Mouse (Mus musculus) bone marrow, adult 2 months (tissue): ENCODE measurements around the gene Ppard. TPM values are rescaled to one million over a fixed set of nuclear protein-coding genes. Genes with fewer than 3 reads are reported as not detected.

Source experiments
- H3K27ac ChIP-seq: fragments of 200-500 bp; 2 replicates; pipeline ENCODE4 v1.5.1; 2012; ENCODE audit warnings: low read depth, mild to moderate bottlenecking, control low read depth, inconsistent platforms, low read length; ENCODE audit not compliant: control insufficient read depth, poor library complexity, insufficient read depth
- H3K4me1 ChIP-seq: fragments of 200-500 bp; 2 replicates; pipeline ENCODE4 v1.6.1; 2011; ENCODE audit warnings: low read length; ENCODE audit not compliant: control insufficient read depth, insufficient read depth
- H3K4me3 ChIP-seq: fragments of 200-500 bp; replicated peaks from 2 replicates; pipeline ENCODE3; 2011; ENCODE audit warnings: mild to moderate bottlenecking, low read depth, low read length, control low read depth; ENCODE audit not compliant: control insufficient read depth
- CTCF ChIP-seq: fragments of 200-500 bp; IDR thresholded peaks from 2 replicates; pipeline ENCODE4 v1.5.1; 2011; ENCODE audit warnings: low read length, control low read depth; ENCODE audit not compliant: control insufficient read depth, insufficient read depth
- POLR2A ChIP-seq: fragments of 200-500 bp; IDR thresholded peaks from 2 replicates; pipeline ENCODE4 v1.6.1; 2011; ENCODE audit warnings: low read depth, mild to moderate bottlenecking, control low read depth, low read length, borderline replicate concordance; ENCODE audit not compliant: control insufficient read depth
- WGBS: fragments of 180-500 bp; shearing (Covaris S2); methylation state at CpG from one replicate; pipeline ENCODE4 v1.1.7; 2018; 5-methylcytosine and 5-hydroxymethylcytosine counted together
- polyA plus RNA-seq: library from polyadenylated mRNA; stranded (reverse); fragments of >200 nt; gene quantifications from 2 replicates; pipeline ENCODE4 v1.2.4, GENCODE M21; 2011; ENCODE audit warnings: low replicate concordance; ENCODE audit not compliant: missing spikeins, insufficient read depth, insufficient read length

The Ppard gene
- polyA plus RNA-seq, 1 experiment, result 13.2 TPM

DNA sequence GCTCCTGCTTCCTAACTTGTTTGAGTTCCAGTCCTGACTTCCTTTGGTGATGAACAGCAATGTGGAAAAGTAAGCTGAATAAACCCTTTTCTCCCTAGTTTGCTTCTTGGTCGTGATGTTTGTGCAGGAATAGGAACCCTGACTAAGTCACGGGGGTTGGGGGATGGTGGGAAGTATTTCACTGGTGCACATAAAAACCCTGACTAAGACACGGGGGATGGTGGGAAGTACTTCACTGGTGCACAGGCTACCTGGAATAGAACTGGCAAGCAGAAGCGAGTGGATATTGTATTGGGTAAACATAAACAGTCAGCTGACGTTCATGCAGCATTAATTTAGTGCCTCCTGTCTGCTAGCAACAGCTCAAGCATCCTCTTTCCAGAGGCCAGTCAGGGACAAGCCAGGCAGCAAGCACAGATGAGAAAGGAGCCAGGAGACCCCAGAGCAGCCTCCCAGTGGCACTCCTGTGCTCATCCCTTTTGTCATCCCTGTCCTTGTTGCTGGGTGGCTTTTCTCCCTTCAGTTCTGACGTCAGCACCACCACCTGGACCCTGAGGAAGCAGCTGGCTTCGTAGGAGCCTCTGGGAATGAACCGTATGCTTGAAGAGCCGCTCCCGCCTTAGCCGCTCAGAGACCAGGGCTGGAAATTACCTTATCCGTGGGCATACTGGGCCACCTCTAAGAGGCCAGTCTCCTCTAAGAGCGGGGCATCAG is 30.8 kb downstream of the Ppard start:
- peaks cover 4% of the 10 kb centered on the region; the same call in 1 of the 2 replicates for H3K4me1 ChIP-seq
- no peak for TF ChIP-seq CTCF
- TF ChIP-seq POLR2A, result no peak
- WGBS, result 77% methylated on average over 13 of the region's 13 CpGs

GRCm38 (mm10) chr17:28267251-28267650 is 34.8 kb downstream of the Ppard start:
- no peak overlapping the region for H3K27ac ChIP-seq
- H3K4me1 ChIP-seq, result no peaks in the 10 kb centered on the region
- TF ChIP-seq POLR2A (no peak), CTCF (no peak)
- H3K4me3 ChIP-seq, result no peak overlapping the region
- WGBS, result 67% methylated on average over 5 of the region's 5 CpGs

More for the DNA sequence above, 30.8 kb downstream of the Ppard start:
- H3K4me3 ChIP-seq, result no peak overlapping the region
- no peak overlapping the region for H3K27ac ChIP-seq

DNA sequence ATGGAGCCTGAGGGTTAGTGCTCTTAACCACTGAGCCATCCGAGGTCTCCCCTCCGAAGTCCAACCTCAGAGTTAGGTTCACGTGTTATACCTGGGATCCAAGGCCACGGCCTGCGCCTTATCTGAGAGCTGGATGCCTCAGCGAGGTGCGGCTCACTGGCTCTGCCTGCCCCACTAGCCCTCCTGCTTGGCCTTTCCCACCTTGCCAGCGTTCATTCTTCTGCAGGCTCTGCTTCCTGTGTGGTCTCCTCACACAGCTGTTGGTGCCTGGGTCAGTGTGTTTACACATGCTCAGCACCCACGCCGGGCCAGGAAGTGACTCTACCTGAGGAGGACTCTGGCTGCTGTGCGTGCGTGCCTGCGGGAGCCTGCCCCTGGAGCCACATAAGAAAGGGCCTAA is 37.7 kb downstream of the Ppard start:
- no peak overlapping the region for H3K4me3 ChIP-seq
- WGBS, result 53% methylated on average over 13 of the region's 13 CpGs
- no peak overlapping the region; the same call in 1 of the 2 replicates for H3K27ac ChIP-seq
- H3K4me1 ChIP-seq, result no peaks in the 10 kb centered on the region; the same call in 1 of the 2 replicates
- TF ChIP-seq POLR2A (no peak), CTCF (no peak)

DNA sequence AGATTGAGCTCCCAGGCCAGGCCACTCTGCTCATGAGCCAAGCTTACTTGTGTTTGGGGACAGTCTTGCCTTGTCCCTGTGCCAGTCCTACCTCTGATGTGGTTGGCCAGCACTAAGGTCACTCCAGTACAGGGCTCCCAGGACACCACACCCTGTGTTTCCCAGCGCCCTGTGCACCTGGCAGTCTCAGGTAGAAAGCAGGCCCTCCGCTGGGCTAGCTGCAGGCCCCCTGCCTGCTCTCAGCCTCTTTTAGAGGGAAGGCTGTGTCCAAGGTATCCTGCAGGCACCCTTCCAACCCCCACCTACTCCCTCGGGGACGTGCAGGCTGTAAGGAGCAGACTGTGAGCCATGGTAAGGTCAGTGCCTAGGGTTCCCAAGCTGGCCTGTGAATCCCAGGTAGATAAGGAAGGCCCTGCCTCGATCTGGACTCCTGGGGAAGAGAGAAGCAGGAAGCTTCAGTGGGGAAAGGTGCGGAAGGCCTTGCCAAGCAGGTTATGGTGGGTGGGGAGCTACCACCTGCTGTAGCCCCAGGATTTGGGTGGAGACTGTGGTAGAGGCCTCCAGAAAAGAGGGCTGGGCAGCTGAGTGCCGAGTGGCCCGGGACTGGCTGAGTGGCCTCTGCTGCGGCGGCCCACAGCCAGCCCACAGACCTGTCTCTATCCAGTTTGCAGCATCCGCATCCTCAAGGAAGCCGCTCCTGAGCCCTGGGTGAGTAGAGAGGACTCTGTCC is 39.2 kb downstream of the Ppard start:
- WGBS, result 83% methylated on average over 12 of the region's 12 CpGs
- Histone ChIP-seq H3K27ac (no peak overlapping the region), H3K4me1 (no peaks in the 10 kb centered on the region; the same call in 1 of the 2 replicates), H3K4me3 (no peak overlapping the region)
- no peak for TF ChIP-seq CTCF
- TF ChIP-seq POLR2A, result no peak

GRCm38 (mm10) chr17:28272281-28272680 is 39.8 kb downstream of the Ppard start:
- H3K4me1 ChIP-seq, result no peaks in the 10 kb centered on the region; the same call in 1 of the 2 replicates
- H3K4me3 ChIP-seq, result no peak overlapping the region
- H3K27ac ChIP-seq, result no peak overlapping the region
- 84% methylated on average over 9 of the region's 9 CpGs for WGBS
- no peak for TF ChIP-seq POLR2A
- no peak for TF ChIP-seq CTCF

- no peak overlapping the region for H3K27ac ChIP-seq
- TF ChIP-seq POLR2A, result no peak
- no peak for TF ChIP-seq CTCF
- H3K4me3 ChIP-seq, result no peak overlapping the region
- WGBS, result 81% methylated on average over 6 of the region's 6 CpGs
- no peaks in the 10 kb centered on the region; the same call in 1 of the 2 replicates for H3K4me1 ChIP-seq
Observed at GRCm38 (mm10) chr17:28272837-28273236, 40.3 kb downstream of the Ppard start.

DNA sequence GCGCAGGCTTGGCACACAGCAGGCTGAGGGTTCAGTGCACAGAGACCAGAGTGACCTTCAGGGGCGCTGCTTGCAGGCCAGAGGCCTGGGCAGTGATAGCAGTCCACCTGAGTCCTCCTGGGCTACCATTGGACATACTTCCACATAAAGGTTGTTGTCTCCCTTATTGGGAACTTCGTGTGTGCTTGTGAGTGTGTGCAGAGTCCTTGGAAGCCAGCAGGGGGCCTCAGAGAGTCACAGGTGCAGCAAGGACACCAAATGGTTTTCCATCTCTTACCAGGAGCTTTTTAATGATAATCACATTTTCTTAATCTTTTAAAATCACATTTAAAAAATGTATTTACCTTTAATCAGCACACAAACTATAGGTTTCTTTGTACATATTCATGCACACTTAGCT is 42.2 kb downstream of the Ppard start:
- WGBS, result 71% methylated on average over 3 of the region's 3 CpGs
- Histone ChIP-seq H3K4me3 (no peak overlapping the region), H3K4me1 (no peaks in the 10 kb centered on the region; the same call in 1 of the 2 replicates), H3K27ac (no peak overlapping the region)
- TF ChIP-seq POLR2A, result no peak
- TF ChIP-seq CTCF, result peak; percentile 61

DNA sequence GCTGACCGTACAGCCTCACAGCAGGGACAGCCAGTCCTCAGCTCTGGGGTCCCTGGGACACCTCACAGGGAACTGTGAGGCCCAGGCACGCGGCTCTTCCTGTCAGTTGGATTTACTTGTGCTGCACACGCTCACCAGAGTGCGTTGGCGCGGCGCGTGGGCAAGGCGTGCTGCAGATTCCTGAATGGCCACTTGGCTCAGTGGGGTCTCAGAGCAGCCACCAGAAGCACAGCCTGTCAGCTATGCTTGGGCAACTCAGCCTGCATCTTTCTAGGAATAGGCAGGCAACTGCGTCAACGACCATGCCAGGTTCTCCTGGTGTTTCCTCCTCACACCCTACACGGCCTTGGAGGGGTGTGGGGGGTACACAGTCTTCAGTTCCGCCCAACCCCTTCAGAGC is 44.7 kb downstream of the Ppard start:
- no peak overlapping the region for H3K4me3 ChIP-seq
- TF ChIP-seq CTCF, result no peak
- no peak for TF ChIP-seq POLR2A
- H3K4me1 ChIP-seq, result no peaks in the 10 kb centered on the region; the same call in 1 of the 2 replicates
- no peak overlapping the region for H3K27ac ChIP-seq
- WGBS, result 91% methylated on average over 14 of the region's 14 CpGs

GRCm38 (mm10) chr17:28277721-28278120 is 45.2 kb downstream of the Ppard start:
- Histone ChIP-seq H3K4me3 (no peak overlapping the region), H3K27ac (no peak overlapping the region), H3K4me1 (no peaks in the 10 kb centered on the region; the same call in 1 of the 2 replicates)
- no peak for TF ChIP-seq POLR2A
- no peak for TF ChIP-seq CTCF
- 85% methylated on average over 10 of the region's 10 CpGs for WGBS
